8 mouse cellular contexts compared by ENCODE assay signal in the genomic region with DNA sequence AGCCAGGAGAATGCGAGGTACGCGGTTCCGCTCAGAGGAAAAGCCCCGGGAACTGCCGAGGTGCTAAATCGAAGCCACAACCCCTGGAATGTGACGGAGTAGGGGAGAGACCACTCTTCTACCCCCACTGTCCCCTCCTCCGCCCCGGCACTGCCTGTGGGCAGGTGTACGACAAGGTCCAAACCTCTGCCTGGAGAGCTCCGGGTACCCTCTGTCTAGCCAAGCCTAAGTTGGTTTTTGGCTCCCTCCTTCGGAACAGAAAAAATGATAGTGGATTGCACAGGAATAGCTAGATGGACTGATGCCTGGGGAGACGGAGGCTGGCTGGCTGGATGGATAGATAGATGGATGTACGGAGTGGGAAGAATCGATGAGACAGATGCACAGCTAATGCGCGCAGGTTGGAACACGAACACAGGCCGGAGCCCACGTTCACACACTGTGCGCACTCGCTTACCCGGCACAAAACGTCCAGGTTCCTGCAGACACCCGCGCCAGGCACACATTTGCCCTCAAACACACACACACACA. TPM values are rescaled to one million over a fixed set of nuclear protein-coding genes. Genes with fewer than 3 reads are reported as not detected.
A peak's percentile ranks its signal among the peaks of the same experiment; 100 is the strongest.
DNase-seq lines count a peak whose midpoint lies in the region; TF ChIP-seq lines count a peak whose summit lies in the region.

No protein-coding gene starts in this region.

- no peak for TF ChIP-seq POLR2A in ES-Bruce4 (IDR thresholded peaks at IDR 0.05; ENCODE audit: insufficient read depth, low read length)
- no peak for TF ChIP-seq POLR2A in heart, adult 2 months (IDR thresholded peaks at IDR 0.05; ENCODE audit: insufficient read depth, low read depth, low read length)
- no peak for TF ChIP-seq POLR2A in small intestine, adult 2 months (IDR thresholded peaks at IDR 0.05; ENCODE audit: low read depth, low read length)

- H3K36me3 ChIP-seq in ES-Bruce4 (ENCODE audit: control insufficient read depth, insufficient read depth, low read length, poor library complexity, severe bottlenecking), result no peaks in the 10 kb centered on the region
- peaks cover 5% of the 10 kb centered on the region for H3K36me3 ChIP-seq in heart, adult 2 months (ENCODE audit: control insufficient read depth, insufficient read depth, low read length)
- H3K36me3 ChIP-seq in midbrain, embryonic 10.5 days, result peaks cover 20% of the 10 kb centered on the region
- H3K36me3 ChIP-seq in small intestine, adult 2 months (ENCODE audit: control insufficient read depth, insufficient read depth, low read length), result no peaks in the 10 kb centered on the region

- H3K9ac ChIP-seq in ES-Bruce4 (ENCODE audit: low read depth, poor library complexity, severe bottlenecking), result peak overlapping the region; percentile 34
- peak overlapping the region; percentile 71 for H3K9ac ChIP-seq in heart, adult 2 months (ENCODE audit: low read depth, low read length)

- under 1% methylated on average over 27 of the region's 27 CpGs for WGBS in heart, adult 2 months
- WGBS in midbrain, embryonic 10.5 days, result 2% methylated on average over 27 of the region's 27 CpGs
- WGBS in small intestine, adult 2 months, result under 1% methylated on average over 27 of the region's 27 CpGs

- H3K79me2 ChIP-seq in heart, adult 2 months (replicated peaks; ENCODE audit: control insufficient read depth, insufficient read depth, low read length), result no peaks in the 10 kb centered on the region; the same call in 1 of the 2 replicates

- DNase-seq in heart, adult 2 months, result peak; percentile 62 to 65
- peak; percentile 69 for DNase-seq in kidney, adult 18-20 months
- DNase-seq in left cerebral cortex, postnatal 36 days (ENCODE audit: low spot score in 2 of 2), result peak; percentile 69 to 75
- peak; percentile 74 for DNase-seq in midbrain, embryonic 10.5 days (ENCODE audit: low spot score)
- DNase-seq in thymus, postnatal 0 days (ENCODE audit: low spot score), result no peak

- H3K27me3 ChIP-seq in ES-Bruce4 (ENCODE audit: control insufficient read depth, insufficient read depth, low read length, poor library complexity, severe bottlenecking), result no peaks in the 10 kb centered on the region
- no peaks in the 10 kb centered on the region for H3K27me3 ChIP-seq in heart, adult 2 months (ENCODE audit: control insufficient read depth, insufficient read depth, low read length)
- peaks cover 62% of the 10 kb centered on the region for H3K27me3 ChIP-seq in midbrain, embryonic 10.5 days (ENCODE audit: low read depth, poor library complexity, severe bottlenecking)
- H3K27me3 ChIP-seq in small intestine, adult 2 months (ENCODE audit: control insufficient read depth, insufficient read depth, low read length), result 0 out of 2 replicates have a peak, but pooled peaks cover 3% of the 10 kb centered on the region

- H3K27ac ChIP-seq in ES-Bruce4 (ENCODE audit: insufficient read depth, low read length), result no peak overlapping the region
- H3K27ac ChIP-seq in brown adipose tissue, adult 24 weeks (replicated peaks; ENCODE audit: low read depth, low read length), result 0 out of 2 replicates have a peak overlapping the region, but pooled peaks have one; percentile 2
- peak overlapping the region; percentile 67 for H3K27ac ChIP-seq in heart, adult 2 months
- H3K27ac ChIP-seq in midbrain, embryonic 10.5 days (replicated peaks), result peak overlapping the region; percentile 87
- no peak overlapping the region for H3K27ac ChIP-seq in small intestine, adult 2 months (ENCODE audit: insufficient read depth, low read depth, low read length)

- TF ChIP-seq EP300 in ES-Bruce4 (IDR thresholded peaks at IDR 0.05; ENCODE audit: insufficient read depth, low read depth, low read length), result no peak
- TF ChIP-seq EP300 in heart, adult 2 months (IDR thresholded peaks at IDR 0.05; ENCODE audit: insufficient read depth, low read depth, low read length), result no peak

- H3K4me3 ChIP-seq in ES-Bruce4 (ENCODE audit: low read depth, low read length), result peak overlapping the region; percentile 70
- H3K4me3 ChIP-seq in brown adipose tissue, adult 24 weeks (ENCODE audit: insufficient read depth, low read depth, low read length), result peak overlapping the region; percentile 63
- peak overlapping the region; percentile 85 for H3K4me3 ChIP-seq in heart, adult 2 months
- H3K4me3 ChIP-seq in midbrain, embryonic 10.5 days, result peak overlapping the region; percentile 79
- H3K4me3 ChIP-seq in small intestine, adult 2 months (ENCODE audit: low read depth, low read length), result peak overlapping the region; percentile 84

- H3K4me1 ChIP-seq in ES-Bruce4 (ENCODE audit: control insufficient read depth, insufficient read depth, low read length), result no peaks in the 10 kb centered on the region
- no peaks in the 10 kb centered on the region for H3K4me1 ChIP-seq in brown adipose tissue, adult 24 weeks (ENCODE audit: control insufficient read depth, insufficient read depth, insufficient read length, low read length)
- H3K4me1 ChIP-seq in heart, adult 2 months (ENCODE audit: control insufficient read depth, insufficient read depth, low read length), result no peaks in the 10 kb centered on the region; the same call in 1 of the 2 replicates
- peaks cover 59% of the 10 kb centered on the region for H3K4me1 ChIP-seq in midbrain, embryonic 10.5 days
- no peaks in the 10 kb centered on the region; the same call in 1 of the 2 replicates for H3K4me1 ChIP-seq in small intestine, adult 2 months (ENCODE audit: control insufficient read depth, insufficient read depth, insufficient read length, low read length)

- TF ChIP-seq CTCF in ES-Bruce4 (IDR thresholded peaks at IDR 0.05; ENCODE audit: low read depth, low read length), result peak; percentile 19
- peak; percentile 52 for TF ChIP-seq CTCF in heart, adult 2 months (IDR thresholded peaks at IDR 0.05)
- TF ChIP-seq CTCF in small intestine, adult 2 months (IDR thresholded peaks at IDR 0.05; ENCODE audit: extremely low read depth, insufficient read length, insufficient replicate concordance, low read depth, low read length), result no peak

- intact Hi-C loops in heart, adult 2 months (cut with DNase I), result loop anchor here (5.0 to 10.0 kb wide), 6 partner anchors 76 to 1519 kb away; no protein-coding TSS in a partner anchor
- intact Hi-C loops in left cerebral cortex, postnatal 36 days (cut with DNase I), result loop anchor here (5.0 to 10.0 kb wide), 3 partner anchors 101 to 329 kb away; no protein-coding TSS in a partner anchor

- no peaks in the 10 kb centered on the region for H3K9me3 ChIP-seq in ES-Bruce4 (replicated peaks; ENCODE audit: control insufficient read depth, insufficient read depth, low read length, poor library complexity, severe bottlenecking)
- no peaks in the 10 kb centered on the region for H3K9me3 ChIP-seq in midbrain, embryonic 10.5 days (replicated peaks)

RNA-seq across cellular contexts. Expression of a gene that starts 1.4 kb away (rescaled TPM):
- polyA plus RNA-seq in ES-Bruce4 (2011; ENCODE audit: insufficient read depth, insufficient read length, low read depth, missing spikeins), result 7.6 and 8.5 TPM in 2 replicates
- polyA plus RNA-seq in brown adipose tissue, adult 24 weeks (2012; ENCODE audit: insufficient read depth, insufficient read length, missing spikeins), result 0.33 and 0.59 TPM in 2 replicates
- 10 to 100 TPM; 25.4 to 45.5 TPM for total RNA-seq in heart, adult 2 months (2021)
- polyA plus RNA-seq in heart, adult 2 months (2012; rRNA removed), result 28.4 and 62.6 TPM in 2 replicates
- 100 to 1,000 TPM; 173 to 182 TPM for total RNA-seq in left cerebral cortex, postnatal 36 days (2021)
- 17.1 and 22.9 TPM in 2 replicates for polyA plus RNA-seq in midbrain, embryonic 10.5 days (2016; fragmentation: Nextera tagmentation; extraction: Ambion mirVana)
- 2.0 and 2.6 TPM in 2 replicates for polyA plus RNA-seq in small intestine, adult 2 months (2012; rRNA removed)
- 1.1 TPM in 2 replicates for polyA plus RNA-seq in thymus, postnatal 0 days (2015; fragmentation: Nextera tagmentation; extraction: Ambion mirVana)

Comparison
In these comparisons a context has a peak if more than half of its experiments do, and no peak if none do; other contexts are left out.
1. H3K27ac ChIP-seq: peak in brown adipose tissue, adult 24 weeks (single experiment), heart, adult 2 months (single experiment) and midbrain, embryonic 10.5 days (single experiment); none in ES-Bruce4 (single experiment) and small intestine, adult 2 months (single experiment).
2. Peak in every context shown above with its lines, with median percentiles within 50 percentile points of each other: H3K4me3 ChIP-seq.